Mouse (Mus musculus) erythroblast, embryonic 14.5 days (primary cell): Measurements from ENCODE around the gene Tmem135. TPM values are rescaled to one million over a fixed set of nuclear protein-coding genes. Genes with fewer than 3 reads are reported as not detected.

Experiments used
- H3K27me3 ChIP-seq: 2 replicates; pipeline ENCODE4 v1.6.1; 2012; ENCODE audit warnings: inconsistent platforms; ENCODE audit not compliant: control insufficient read depth
- H3K36me3 ChIP-seq: 2 replicates; pipeline ENCODE4 v1.6.1; 2012; ENCODE audit warnings: mild to moderate bottlenecking, inconsistent platforms; ENCODE audit not compliant: control insufficient read depth
- H3K4me1 ChIP-seq: 2 replicates; pipeline ENCODE4 v1.6.1; 2012; ENCODE audit warnings: inconsistent platforms; ENCODE audit not compliant: control insufficient read depth
- H3K4me3 ChIP-seq: replicated peaks from 2 replicates; pipeline ENCODE3; 2012; ENCODE audit warnings: moderate library complexity, mild to moderate bottlenecking, inconsistent platforms
- H3K9me3 ChIP-seq: 2 replicates; pipeline ENCODE4 v1.6.1; 2012; ENCODE audit warnings: low read length, inconsistent platforms, mixed read lengths; ENCODE audit not compliant: control insufficient read depth
- GATA1 ChIP-seq: IDR thresholded peaks from 2 replicates; pipeline ENCODE4 v1.6.1; 2012; ENCODE audit warnings: low read length, inconsistent platforms, mixed read lengths
- TAL1 ChIP-seq: IDR thresholded peaks from 3 replicates; pipeline ENCODE4 v1.6.1; 2012; ENCODE audit warnings: low read length, inconsistent platforms, mixed read lengths
- polyA plus RNA-seq: library from polyadenylated mRNA; stranded (reverse); fragments of >175 nt; gene quantifications from 2 replicates; pipeline ENCODE4 v1.2.3, GENCODE M21; 2012

Tmem135 gene
- polyA plus RNA-seq, 1 experiment, result 0.68 TPM

DNA sequence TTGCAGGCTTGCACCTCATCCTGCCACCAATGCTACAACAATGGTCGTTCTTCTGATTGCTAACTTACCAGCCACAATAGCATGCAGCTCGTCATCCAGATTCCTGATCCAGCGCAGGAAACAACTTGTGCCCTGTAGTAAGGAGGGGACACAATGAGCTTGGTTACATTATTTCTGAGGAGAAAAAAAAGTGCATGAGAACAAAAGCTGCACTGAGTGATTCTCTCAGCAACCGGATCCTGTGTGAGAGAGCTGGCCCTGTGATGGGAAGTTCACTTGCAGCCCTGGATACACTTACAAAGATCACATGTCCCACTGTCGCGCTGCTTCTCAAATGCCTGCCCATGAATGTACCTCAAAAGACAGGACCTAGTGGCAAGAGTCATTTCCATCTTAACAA is 252.7 kb downstream of the Tmem135 start:
- Histone ChIP-seq H3K36me3 (peaks cover 2% of the 10 kb centered on the region; the same call in 1 of the 2 replicates), H3K4me1 (no peaks in the 10 kb centered on the region), H3K9me3 (no peaks in the 10 kb centered on the region), H3K4me3 (no peak overlapping the region), H3K27me3 (no peaks in the 10 kb centered on the region)
- TF ChIP-seq TAL1 (no peak), GATA1 (no peak)

- Histone ChIP-seq H3K4me3 (no peak overlapping the region), H3K4me1 (no peaks in the 10 kb centered on the region), H3K9me3 (no peaks in the 10 kb centered on the region), H3K27me3 (no peaks in the 10 kb centered on the region), H3K36me3 (no peaks in the 10 kb centered on the region; the same call in 1 of the 2 replicates)
- TF ChIP-seq GATA1 (no peak), TAL1 (no peak)
Measured at GRCm38 (mm10) chr7:89140640-89141300, 263.3 kb downstream of the Tmem135 start.

GRCm38 (mm10) chr7:89134884-89135511 is 269.0 kb downstream of the Tmem135 start:
- H3K4me3 ChIP-seq, result no peak overlapping the region
- no peaks in the 10 kb centered on the region for H3K4me1 ChIP-seq
- no peaks in the 10 kb centered on the region for H3K9me3 ChIP-seq
- TF ChIP-seq GATA1 (no peak), TAL1 (no peak)
- no peaks in the 10 kb centered on the region for H3K27me3 ChIP-seq
- H3K36me3 ChIP-seq, result no peaks in the 10 kb centered on the region

- H3K4me1 ChIP-seq, result no peaks in the 10 kb centered on the region
- no peaks in the 10 kb centered on the region for H3K36me3 ChIP-seq
- no peaks in the 10 kb centered on the region for H3K27me3 ChIP-seq
- H3K9me3 ChIP-seq, result no peaks in the 10 kb centered on the region
- H3K4me3 ChIP-seq, result no peak overlapping the region
- TF ChIP-seq GATA1 (no peak), TAL1 (no peak)
Measured at GRCm38 (mm10) chr7:89126063-89126882, 277.7 kb downstream of the Tmem135 start.

GRCm38 (mm10) chr7:89116261-89116664 is 287.8 kb downstream of the Tmem135 start:
- no peaks in the 10 kb centered on the region for H3K36me3 ChIP-seq
- TF ChIP-seq GATA1, result no peak
- H3K27me3 ChIP-seq, result no peaks in the 10 kb centered on the region
- no peak overlapping the region for H3K4me3 ChIP-seq
- H3K9me3 ChIP-seq, result no peaks in the 10 kb centered on the region
- H3K4me1 ChIP-seq, result no peaks in the 10 kb centered on the region

DNA sequence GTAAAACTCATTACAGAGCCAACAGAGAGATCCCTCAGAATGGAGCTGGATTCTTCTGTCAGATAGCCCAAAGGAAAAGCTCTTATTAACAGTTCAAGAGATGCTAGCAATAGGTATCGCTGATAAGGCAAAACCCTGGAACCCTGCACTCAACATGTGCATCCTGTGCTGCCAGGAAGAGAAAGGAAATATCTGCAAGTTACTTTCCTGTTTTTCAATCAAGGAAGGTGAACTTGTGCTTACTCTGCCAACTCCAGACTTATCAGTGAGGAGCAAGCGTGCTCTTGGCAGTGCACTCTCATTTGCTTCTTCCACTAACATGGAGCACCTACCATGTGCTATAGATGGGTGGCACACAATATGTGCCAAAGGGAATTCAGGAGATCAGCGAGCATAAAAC is 288.4 kb downstream of the Tmem135 start:
- Histone ChIP-seq H3K9me3 (no peaks in the 10 kb centered on the region), H3K4me1 (no peaks in the 10 kb centered on the region), H3K4me3 (no peak overlapping the region), H3K27me3 (no peaks in the 10 kb centered on the region), H3K36me3 (no peaks in the 10 kb centered on the region)
- TF ChIP-seq GATA1, result no peak
- no peak for TF ChIP-seq TAL1

DNA sequence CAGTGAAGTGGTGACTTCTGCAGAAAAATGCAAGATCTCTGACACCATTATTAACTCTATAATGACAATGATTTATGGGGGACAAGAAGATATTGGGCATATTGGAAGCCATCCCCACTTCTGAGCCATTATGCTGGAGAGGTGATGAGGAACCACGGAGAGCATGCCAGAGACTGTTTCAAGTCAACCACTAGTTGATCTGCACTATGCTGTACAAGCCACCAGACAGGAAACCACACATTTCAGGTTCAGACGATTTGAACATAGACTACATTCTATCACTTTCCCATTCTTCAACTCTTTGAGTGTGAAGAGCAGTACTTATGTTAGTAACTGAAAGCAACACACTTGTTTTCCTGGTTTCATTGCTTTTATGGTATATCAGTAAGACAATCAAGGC is 297.6 kb downstream of the Tmem135 start:
- no peak overlapping the region for H3K4me3 ChIP-seq
- no peaks in the 10 kb centered on the region for H3K36me3 ChIP-seq
- no peaks in the 10 kb centered on the region for H3K4me1 ChIP-seq
- no peaks in the 10 kb centered on the region for H3K27me3 ChIP-seq
- no peaks in the 10 kb centered on the region for H3K9me3 ChIP-seq
- TF ChIP-seq GATA1 (no peak), TAL1 (no peak)

- Histone ChIP-seq H3K4me1 (no peaks in the 10 kb centered on the region), H3K27me3 (no peaks in the 10 kb centered on the region), H3K9me3 (no peaks in the 10 kb centered on the region), H3K4me3 (no peak overlapping the region), H3K36me3 (no peaks in the 10 kb centered on the region)
- no peak for TF ChIP-seq GATA1
- no peak for TF ChIP-seq TAL1
Measured at GRCm38 (mm10) chr7:89099756-89100155, 304.3 kb downstream of the Tmem135 start.

Other genes starting within 250 kb of the Tmem135 start
- gene Fzd4, start 133 bp upstream of the Tmem135 start, polyA plus RNA-seq, result not detected in 2 replicates
- 0.02 TPM in 1 of 2 replicates, not detected in the other for gene Prss23, start 123.0 kb upstream of the Tmem135 start, polyA plus RNA-seq
- 0.01 TPM in 1 of 2 replicates, not detected in the other for gene Me3, start 228.2 kb upstream of the Tmem135 start, polyA plus RNA-seq